Mouse (Mus musculus) c-Kit-positive CD71-positive TER-119-negative erythroid progenitor cells, embryonic 14.5 days (primary cell): Measurements from ENCODE around the gene Lrrc36.

ENCODE experiments used
- DNase-seq: peaks from one replicate; pipeline ENCODE4 v3.0.0-alpha.2; 2013; ENCODE audit warnings: low read depth

The Lrrc36 gene

DNA sequence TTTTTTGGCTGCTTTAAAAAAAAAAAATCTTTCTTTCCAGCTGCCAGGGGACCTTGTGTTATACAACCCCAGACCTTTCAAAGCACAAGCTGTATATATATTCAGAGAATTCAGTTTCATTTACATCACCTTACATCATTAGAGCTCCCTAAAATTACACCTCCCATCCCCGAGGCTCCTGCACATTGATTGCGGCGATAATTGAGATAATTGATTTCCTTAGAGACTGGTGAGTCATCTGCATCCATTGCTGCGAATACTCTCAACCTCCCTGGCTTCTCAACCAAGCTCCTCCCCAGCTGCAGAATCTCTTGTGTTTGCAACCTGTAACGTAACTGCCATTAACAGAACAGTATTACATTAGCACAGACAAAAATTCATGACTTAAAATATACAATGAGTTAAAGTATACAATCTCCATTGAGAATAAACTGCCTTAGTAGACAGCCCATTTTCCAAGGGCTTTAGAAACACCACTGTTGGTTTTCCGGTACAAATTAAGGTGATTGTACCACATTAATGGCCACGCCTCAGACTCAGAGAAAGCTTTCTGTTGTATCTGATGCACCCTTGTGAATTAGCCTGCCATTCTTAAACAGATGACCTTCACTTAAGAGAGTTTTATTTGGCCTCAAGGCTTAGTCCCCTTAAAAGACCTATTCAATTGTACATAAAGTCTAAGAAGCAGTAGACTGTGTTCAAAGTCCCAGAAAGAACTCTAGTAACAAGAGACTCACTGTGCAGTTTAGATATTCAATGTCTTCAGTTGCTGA, 18.6 kb downstream of the Lrrc36 start:
- no peak for DNase-seq

- no peak for DNase-seq
Observed at GRCm38 (mm10) chr8:105433021-105433420, 19.6 kb downstream of the Lrrc36 start.

- DNase-seq, result no peak
Observed at GRCm38 (mm10) chr8:105433511-105433910, 20.1 kb downstream of the Lrrc36 start.

GRCm38 (mm10) chr8:105434136-105434535, 20.8 kb downstream of the Lrrc36 start:
- DNase-seq, result no peak

DNA sequence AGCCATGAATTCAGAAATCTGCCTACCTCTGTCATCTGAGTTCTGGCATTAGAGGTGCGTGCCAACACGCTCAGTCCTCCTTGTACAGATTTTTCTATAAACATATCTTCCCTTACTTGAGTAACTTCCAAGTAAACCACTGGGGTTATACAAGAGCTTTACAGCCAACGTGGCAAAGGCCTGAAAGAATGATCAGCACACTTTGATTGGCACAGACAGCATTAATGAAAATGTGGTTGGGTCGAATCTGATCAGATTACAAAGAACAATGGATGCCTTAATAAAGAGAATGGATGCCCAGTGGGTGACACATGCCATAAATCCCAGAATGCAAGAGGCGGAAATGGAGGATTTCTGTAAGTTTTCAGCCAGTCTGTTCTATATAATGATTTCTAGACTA, 22.8 kb downstream of the Lrrc36 start:
- DNase-seq, result no peak

GRCm38 (mm10) chr8:105437078-105437748, 23.8 kb downstream of the Lrrc36 start:
- DNase-seq, result no peak

DNA sequence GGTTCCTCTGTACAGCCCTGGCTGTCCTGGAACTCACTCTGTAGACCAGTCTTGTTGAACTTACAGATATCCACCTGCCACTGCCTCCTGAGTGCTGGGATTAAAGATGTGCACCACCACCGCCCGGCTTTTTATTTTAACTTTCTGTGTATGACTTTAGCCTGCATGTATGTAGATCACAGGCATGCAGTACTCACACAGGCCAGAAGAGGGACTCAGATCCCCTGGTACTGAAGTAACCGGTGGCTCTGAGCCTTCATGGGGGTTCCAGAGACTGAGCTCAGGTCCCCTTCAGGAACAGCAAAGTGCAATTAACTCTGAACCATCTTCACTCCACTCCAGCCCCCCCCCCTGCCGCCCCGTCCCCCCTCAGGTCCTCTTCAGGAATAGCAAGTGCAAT, 25.5 kb downstream of the Lrrc36 start:
- peak; percentile 66 for DNase-seq

- peak; percentile 48 for DNase-seq
Observed at GRCm38 (mm10) chr8:105441433-105441832, 28.1 kb downstream of the Lrrc36 start.

DNA sequence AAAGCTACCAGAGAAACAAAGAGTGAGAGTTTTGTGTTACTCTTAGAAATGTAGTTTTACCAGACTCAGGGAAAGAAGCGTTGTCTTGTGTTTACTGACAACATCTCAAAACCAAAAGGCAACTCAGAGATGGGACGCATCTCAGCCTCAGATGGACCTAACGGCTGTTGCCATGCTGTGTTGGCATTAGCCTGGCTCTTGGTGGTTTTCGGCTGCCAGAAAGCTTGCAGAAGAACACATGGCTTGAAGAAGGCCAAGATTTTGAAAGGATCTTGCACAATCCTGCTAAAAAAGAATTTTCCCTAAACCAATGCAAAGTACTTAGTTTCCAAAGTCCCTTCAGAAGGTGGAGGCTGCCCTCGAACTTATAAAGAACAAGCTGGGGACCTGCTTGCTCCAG, 29.3 kb downstream of the Lrrc36 start:
- no peak for DNase-seq

DNA sequence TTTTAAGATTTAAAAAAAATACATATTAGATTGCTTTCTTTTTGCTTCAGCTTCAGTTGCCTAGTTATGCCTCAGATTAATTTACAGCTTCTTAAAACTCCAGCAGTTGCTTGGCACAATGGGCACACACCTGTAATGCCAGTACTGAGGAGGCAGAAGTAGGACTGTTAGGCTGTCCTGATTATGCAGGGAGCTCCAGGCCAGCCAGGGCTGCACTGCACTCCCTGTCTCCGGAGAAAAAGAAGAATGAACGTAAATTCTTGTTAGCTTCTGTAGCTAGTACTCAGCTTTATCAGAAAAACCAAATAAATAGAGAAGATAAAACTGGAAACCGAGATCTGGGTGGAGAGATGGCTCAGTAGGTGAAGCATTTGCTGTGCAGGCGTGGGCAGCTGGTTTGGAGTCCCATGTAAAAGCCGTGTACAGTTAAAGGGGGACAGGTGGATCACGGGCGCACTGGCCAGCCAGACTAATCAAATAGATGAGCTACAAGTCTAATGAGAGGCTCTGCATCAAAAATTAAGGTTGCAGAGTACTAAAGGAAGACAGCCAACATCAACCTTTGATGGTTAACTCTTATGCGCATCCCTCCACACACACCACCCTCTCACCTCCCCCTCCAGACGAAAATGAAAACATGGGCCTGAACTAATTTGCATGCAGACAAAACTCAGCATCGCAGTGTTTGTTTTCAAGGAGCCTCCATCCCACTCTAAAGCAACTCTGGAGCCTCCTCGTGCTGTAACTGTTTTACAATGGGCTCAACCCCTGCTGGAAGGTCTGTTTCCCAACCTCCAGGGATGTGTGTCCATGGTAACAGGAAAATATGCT, 32.1 kb downstream of the Lrrc36 start:
- DNase-seq, result no peak

DNA sequence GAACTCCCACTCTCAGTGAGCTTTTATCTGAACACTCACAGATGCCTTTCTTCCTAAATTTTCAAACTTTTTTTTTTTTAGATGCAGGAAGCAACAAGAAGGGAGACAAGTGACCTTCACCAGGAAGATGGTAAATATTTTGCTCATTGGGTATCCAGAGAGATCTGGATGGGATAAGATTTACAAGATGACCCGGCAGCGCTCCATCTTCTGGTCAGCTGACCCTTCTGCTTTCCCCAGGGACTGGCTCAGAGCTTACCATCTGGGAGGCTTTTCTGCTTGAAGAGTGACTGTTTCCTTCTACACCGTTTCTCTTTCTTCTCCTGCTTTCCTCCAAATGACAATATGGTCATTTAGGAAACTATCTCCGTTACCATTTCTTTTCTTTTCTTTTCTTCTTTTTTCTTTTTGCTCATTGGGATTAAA, 32.8 kb downstream of the Lrrc36 start:
- no peak for DNase-seq

- peak; percentile 50 for DNase-seq
Observed at GRCm38 (mm10) chr8:105448188-105448587, 34.8 kb downstream of the Lrrc36 start.

DNA sequence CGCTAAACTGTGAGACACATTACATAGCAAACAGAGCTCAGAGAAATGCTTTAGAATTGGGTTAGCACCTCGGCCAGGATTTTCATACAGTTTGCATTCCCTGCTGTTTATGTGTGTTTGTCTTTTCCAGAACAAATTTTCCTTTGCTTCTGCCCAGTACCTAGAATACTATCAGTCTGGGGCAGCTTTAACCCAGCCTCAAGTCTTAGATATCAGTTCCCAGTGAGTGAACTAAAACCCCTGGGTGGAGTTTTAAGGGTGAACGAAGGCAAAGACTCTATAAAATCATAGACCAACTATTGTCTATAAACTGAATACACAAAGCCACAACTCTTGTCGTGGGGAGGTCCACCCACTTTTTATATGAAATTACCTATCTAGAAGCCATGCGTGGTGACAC, 35.2 kb downstream of the Lrrc36 start:
- DNase-seq, result peak; percentile 63

GRCm38 (mm10) chr8:105450977-105451376, 37.6 kb downstream of the Lrrc36 start:
- no peak for DNase-seq

DNA sequence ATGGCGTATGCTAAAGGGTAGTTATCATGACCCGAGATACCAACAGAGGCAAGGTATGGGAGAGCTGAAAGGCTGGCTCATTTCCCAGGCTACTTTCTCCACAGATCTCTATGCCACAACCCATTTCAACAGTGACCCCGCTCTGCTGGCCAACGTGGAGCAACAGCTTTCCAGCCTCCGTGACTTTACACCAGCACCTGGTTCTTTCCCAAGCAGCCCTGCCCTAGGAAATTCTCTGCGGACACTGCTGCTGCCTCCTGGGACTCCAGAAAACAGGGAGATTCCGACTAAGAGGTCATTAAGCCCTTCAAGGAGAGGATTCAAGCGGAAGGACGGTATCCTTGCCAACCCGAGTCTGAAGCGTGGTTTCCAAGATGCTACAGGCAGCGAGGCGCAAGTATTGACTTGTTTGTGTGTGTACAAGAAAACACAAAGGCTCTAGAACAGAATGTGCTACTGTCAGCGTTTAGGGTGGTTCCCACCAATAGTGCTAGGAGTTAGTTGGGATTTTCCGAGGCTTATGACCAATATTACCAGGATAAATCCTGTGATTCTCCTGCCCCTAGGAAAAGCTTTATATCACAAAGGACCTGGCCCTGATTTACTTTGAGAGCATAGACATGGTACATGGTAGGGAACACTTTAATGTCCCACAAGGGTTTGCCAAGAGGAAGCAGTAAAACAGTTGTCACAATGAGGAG, 38.7 kb downstream of the Lrrc36 start:
- no peak for DNase-seq

DNA sequence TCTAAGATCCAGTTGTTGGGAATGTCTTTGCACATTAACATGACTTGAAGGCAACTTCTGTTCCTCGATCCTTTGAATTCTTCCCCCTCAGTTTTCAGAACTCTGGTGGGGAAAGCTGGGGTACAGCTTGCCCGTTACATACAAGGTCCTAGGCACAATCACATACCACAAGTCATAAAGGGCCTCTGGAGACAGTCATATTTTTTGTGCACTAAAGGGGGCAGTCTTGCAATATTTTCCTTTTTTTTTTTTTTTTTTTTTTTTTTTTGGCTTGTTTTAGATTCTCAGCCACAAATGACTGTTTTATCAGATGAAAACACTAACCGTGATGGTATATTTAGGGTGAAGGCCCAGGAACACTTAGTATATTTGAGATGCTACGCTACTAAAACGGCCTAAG, 39.9 kb downstream of the Lrrc36 start:
- DNase-seq, result no peak

DNA sequence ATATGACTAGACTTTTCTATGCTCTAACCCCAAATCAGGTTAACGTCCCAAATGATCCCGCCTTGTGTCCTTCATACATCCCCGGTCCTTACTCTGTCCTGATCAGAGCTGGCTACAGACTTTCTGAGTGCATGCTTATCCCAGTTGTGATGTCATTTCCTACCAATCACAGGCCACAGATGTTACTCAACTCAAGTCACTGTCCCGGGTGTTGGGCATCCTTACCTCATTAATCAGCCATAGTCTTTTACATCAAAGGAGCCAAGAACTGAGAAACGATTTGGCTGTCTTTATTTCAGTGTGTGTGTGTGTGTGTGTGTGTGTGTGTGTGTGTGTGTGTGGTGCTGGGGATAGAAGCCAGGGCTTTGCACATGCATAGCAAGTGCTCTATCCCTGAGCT, 40.7 kb downstream of the Lrrc36 start:
- no peak for DNase-seq

DNA sequence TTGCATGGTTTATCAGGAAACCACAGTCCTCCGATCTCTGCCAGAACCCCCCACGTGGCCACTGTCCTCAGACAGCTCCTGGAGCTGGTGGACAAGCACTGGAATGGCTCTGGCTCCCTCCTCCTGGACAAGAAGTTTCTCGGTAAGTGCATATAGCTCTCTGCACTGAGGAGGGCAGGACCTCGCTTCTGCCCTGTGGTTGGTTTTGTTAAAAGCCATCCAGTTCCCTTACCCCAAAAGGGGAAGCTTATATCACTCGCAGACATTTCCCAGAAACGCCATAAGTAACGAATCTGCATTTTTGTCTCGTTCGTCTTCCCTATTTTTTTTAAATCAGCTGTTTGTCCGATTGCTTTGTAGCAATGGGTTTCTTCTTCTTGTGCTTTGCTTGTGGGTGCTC, 41.8 kb downstream of the Lrrc36 start:
- DNase-seq, result no peak

- no peak for DNase-seq
Observed at GRCm38 (mm10) chr8:105461085-105461803, 47.9 kb downstream of the Lrrc36 start.

DNA sequence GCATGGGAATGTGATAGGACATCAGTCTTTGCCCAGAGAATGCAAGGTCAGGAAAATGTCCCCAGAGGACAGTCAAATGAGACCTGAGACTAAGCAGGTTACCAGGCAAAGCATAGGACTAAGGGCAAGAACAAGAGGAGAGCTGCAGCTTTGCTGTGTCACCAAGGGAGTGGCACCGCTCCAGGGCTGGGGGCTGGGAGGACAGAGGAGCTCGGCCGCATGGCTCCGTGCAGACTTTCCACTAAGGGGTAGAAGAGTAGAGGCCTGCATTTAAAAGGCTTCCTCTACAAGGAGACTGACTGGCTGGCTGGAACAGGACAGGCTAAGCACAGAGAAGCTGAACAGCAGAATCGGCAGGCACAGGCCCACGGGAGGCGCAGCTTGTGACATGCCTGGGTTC, 51.2 kb downstream of the Lrrc36 start:
- no peak for DNase-seq

GRCm38 (mm10) chr8:105466246-105466645, 52.9 kb downstream of the Lrrc36 start:
- no peak for DNase-seq
